Mouse (Mus musculus): ENCODE measurements around the gene Atp4b. TPM values are rescaled to one million over a fixed set of nuclear protein-coding genes. Genes with fewer than 3 reads are reported as not detected.

Gene Atp4b
- not detected for polyA plus RNA-seq (2017; shearing (Covaris generic))

DNA sequence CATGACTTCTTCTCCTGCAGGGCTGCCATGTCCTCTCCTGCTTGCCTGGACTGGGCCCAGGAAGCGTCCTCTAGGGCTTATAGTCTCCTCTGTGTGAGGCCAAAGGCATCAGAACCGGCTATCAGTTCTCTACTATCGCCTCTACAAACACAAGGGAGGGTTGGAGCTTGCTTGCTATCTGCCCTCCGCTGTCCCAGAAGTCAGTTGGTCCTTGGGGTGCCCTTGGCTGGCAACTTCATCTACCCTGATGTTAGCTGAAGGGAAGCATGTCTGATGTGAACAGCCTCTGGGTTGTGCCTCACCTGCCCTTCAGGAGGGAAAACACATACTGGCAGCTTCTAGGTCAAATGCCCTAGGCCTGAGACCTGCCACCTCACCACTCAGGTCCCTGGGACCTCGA lies at the start of gene Atp4b:
Gene Atp4b (minus strand): TSS at position 101 of the 400 bp plus-strand sequence.
- no peak for ATAC-seq

DNA sequence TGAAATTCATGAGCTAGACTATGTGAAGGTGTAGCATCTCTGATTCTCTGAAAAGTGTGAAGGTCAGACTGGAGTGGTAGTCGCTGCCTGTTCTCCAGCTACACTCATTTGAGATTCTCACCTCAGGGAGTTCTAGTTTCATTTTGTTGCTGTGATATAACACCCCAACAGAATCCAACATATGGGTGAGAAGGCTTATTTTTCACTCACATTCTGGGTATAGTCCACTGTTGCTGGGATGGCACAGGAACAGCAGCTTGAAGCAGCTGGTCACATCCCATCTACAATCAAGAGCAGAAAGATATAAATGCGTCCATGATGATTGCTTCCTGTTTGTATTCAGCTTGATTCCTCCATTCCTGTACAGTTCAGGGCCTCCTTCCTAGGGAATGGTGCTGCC lies 45.5 kb upstream of the Atp4b start:
- no peak for ATAC-seq

DNA sequence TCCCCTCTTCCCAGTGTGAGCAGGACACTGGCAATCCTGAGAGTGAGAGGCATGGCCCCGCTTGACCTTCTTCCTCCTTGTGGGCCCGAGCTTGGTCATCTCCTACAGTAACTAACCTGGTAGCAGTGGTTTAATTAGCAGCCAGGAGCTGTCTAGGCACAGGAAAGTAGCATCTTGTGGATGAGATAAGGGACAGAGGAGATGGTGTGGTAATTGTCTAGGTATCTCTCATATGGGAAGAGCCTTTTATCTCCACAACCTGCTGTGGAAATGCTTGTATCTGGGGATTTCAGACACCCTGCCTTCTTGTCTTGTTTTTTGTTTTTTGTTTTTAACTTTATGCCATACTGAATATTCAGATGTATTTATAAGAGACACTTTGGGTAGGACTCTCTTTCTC lies 40.9 kb upstream of the Atp4b start:
- no peak for ATAC-seq

DNA sequence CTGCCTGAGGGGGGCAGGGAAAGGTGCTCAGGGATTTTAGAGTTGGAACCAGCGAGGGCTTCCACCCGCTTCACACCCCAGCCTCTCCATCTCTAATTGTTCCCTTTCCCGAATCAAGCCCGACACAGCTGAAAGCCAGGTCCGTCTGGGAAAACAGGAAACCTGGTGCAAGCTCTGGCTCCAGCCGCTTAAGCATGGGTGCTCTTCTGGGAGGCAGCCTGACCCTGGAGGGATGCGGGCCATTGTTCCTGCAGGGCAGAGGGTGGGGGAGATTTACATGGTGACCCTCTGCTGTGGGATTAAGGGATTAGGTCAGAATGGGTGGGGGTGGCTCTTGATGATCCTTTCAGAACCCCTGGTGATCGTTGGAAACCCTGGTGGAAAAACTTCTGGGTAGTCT lies 39.4 kb upstream of the Atp4b start:
- ATAC-seq, result no peak

DNA sequence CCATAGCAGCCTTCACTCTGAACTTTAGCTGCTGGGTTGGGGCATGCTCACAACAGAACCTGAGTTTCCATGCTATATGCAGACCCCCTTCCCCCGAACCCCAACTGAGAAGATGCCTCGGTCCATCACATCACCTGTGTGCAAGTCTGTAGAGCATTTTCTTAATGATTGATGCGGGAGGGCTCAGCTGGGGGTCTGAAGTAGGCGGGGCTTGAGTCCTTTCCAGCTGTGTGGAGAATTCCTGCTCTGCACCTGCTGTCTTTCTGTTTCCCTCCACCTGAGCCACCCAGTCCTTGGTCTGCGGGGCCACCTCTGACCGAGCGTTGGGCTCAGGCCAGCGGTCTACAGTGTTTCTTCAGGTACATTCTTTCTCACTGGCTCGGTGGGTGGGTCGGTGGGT lies 38.3 kb upstream of the Atp4b start, which contains the start of gene Tmem255b:
Gene Tmem255b (plus strand): TSS at position 301 of the 400 bp plus-strand sequence.
- ATAC-seq, result no peak

DNA sequence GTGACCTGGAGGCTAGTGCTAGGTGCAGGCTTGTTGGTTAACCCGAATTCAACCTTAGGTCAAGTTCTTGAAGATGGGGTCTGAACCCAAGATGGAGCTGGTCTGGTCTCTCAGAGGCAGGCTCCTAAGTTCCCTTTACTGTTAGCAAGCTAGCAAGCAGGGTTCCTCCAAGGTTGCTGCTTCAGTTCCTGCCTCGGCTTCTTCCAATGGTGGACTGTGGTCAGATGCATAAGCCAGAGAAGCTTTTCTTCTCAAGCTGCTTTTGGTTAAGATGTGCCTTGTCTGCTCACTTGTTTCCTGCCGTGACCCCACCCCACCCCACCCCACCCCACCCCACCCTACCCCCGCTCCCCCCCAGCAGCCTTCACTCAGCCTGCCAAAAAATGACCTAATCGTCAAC lies 36.5 kb upstream of the Atp4b start:
- no peak for ATAC-seq

DNA sequence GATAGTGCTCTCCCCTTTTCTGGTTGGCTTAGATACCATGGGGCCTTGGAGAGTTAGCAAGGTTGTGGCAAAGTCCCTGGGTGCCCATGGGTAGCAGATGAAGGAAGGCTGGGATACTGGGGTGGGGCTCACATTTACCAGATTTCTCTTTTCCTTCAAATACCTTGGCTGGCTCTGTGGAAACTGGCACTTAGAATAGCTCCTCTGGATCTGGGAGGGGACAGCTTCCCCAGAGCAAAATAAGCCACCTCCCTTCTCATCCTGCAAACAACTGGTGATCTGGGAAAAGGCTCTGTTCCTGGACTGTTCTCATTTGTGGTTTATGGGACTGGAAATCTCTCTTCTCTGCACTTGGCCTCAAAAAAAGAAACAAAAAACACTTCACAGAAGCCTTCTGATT lies 34.2 kb upstream of the Atp4b start:
- no peak for ATAC-seq

DNA sequence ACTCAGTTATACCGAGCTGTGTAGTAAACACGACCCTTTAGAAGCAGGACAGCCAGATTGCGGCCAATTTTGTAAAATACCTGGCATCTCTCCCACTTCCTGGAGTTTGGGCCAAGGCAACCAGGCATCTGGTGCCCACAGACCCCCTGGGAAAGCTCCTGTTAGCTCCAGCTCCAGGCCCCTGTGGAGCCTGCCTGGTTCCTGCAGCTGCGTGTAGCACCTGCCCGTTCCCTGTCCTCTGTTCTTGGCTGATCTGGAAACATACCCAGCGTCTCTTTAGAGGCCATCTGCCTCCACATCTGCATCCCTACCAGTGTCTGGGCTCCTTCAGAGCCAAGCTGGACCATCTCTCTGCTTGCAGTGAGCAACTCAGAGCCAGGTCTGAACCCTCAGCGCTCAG lies 33.8 kb upstream of the Atp4b start:
- ATAC-seq, result no peak

DNA sequence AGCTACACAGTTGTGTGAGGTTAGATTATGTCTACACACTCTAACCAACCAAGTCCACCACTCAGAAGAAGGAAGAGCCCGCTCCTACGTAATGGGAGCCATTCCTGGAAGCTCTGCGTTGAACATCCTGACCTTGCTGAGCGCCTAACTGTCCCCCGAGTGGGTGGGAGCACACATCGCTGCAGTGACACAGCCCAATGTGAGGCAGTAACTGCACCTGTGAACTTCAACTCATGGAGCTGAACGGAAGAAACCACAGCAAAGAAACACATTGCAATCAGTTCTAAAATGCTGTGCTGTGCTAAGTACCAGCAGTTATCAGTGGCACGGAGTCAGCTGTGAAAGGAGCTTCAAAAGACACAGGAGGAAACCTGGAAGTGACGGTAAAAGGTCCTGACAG lies 31.5 kb upstream of the Atp4b start:
- ATAC-seq, result no peak

DNA sequence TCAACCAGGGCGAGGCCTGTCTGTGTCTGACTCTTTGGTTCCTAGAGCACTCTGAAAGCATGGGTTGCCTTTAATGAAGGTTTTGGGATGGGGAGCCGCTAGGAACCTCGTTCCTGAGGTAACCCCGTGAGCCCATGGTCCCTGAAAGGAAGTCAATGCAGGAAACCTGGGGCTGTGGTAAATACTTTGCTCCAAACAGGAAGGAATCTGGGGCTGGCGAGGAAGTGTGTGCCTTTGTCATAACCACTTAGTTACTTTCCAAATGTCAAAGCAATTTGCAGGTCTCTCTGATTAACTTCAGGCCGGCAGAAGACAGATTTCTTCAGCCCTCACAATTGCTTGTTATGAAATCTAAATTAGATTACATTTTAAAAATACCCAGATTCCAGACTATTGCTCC lies 30.7 kb upstream of the Atp4b start:
- ATAC-seq, result no peak

DNA sequence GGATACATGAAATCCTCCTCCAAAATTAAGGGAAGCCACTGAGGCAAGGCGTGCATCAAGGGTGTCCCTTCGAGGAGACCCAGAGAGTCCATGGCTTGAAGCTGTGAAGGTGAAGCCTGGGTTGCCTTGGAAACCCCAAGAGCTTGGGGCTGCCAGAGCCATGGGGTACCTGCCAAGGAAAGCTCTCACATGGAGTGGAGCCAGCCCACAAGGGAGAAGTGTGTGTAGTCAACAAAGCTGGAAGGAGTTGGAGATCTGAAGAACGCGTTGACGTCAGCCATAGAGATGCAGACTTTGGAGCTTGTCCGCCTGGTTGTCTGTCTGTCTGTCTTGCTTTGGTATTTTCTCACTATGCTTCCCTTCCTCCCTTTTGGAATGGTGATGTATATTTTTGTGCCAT lies 24.3 kb upstream of the Atp4b start:
- ATAC-seq, result no peak

DNA sequence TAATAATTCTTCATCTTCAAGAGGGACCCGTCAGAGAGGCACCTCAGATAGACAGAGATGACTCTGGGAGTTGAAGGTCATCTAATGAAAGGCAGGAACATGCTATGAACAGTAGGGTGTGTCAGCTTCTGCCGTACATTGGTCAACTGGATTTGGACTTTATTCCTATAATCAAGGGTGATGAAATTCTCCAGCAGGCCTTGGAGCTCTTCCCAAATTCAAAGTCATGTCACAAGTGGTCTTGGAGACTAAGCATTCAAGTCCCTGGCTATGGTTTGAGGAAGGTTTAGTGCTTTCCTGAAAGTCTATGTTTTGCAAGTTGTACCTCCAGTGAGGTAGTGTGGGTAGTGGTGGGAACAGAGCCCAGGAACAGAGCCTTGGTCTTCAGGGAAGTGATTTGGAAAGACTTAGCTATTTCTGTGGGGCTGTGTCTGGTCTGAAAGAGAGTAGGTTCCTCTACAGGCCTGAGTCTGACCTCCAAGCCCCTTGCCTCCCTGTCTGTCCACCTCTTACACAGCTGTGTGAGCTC lies 22.6 kb upstream of the Atp4b start:
- ATAC-seq, result no peak

DNA sequence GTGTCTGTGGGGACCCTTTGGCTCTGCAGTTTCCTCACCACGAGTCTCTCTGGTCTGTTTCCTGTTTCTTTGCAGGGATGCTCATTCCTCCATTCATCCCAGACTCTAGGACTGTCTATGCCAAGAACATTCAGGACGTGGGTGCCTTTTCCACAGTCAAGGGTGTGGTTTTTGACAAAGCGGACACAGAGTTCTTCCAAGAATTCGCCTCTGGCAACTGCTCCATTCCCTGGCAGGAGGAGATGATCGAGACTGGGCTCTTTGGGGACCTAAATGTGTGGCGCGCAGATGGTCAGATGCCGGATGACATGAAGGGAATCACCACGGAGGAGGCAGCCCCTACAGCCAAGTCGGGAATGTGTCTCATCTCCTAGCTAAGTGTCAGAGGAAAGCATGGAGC lies 19.3 kb upstream of the Atp4b start:
- no peak for ATAC-seq

DNA sequence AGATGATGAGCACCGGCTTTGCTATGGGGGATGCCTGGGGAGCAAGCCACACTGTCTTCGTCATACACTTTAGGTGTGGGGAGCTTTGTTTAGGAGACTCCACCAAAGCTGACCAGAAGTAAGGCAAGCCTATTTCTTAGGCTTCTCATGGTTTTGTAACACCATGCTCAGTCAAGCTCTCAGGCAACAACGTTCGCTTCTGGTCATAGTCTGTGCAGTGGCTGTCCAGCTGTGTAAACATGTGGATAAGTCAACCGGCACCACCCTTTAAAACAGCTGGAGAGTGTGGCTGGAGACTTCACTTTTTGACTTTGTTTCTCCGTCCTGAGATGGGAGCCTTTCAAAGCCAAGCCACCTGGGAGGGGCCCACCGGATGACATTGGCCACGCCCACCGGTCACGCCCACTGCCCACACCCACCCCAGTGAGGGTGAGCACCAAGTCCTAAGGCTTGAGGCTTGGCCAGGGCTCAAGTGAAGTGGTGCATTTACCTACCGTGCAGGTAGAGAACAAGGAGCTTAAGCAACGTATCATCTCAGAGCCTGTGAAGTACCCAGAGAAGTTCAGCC lies 17.3 kb upstream of the Atp4b start:
- ATAC-seq, result no peak

DNA sequence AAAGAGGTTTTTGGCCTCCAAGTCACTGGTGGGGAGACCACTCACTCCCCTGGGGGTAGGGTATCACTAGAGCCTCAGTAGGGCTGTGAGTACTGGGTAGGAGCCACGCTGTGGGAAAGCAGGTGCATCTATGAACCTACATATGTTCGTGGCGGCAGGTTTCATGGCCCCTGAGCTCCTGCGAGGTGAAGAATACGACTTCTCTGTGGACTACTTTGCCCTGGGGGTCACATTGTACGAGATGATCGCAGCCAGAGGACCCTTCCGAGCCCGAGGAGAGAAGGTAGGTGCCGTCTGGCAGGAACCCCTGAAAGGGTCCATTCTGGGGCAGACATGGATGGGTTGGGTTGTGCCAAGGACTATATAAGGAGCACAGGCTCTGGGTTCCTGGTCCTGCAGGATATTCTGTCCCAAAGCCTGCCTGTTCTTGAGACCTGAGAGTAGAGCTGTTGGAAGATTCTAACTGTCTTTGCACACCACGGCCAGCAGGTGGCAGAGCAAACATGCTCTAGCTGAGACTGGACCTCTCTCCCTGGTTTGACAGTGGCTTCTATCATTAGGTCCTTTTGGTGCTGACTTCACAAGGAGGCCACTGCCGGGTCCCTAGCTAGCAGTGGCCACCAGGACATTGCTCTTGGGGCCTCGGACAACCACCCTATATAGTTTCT lies 16.4 kb upstream of the Atp4b start:
- ATAC-seq, result peak; percentile 47

DNA sequence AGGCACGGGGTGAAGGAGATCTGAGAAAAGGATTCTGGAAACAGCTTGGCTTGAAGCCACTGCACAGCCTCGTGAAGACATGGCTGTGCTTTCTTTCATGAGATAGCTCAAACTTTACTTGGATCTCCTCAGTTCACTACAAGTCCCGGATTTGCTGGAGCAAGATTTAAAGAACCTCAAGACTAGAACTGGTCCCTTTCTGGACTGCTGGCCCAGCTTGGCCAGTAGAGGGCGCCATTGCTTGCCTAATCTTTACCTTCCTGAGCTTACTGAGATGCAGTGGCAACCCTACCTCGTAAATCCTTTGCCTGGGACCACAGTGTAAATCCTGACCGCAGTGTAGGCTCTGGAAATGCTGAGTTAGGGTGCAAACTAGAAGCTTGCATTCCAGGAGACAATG lies 15.0 kb upstream of the Atp4b start:
- peak; percentile 43 for ATAC-seq

DNA sequence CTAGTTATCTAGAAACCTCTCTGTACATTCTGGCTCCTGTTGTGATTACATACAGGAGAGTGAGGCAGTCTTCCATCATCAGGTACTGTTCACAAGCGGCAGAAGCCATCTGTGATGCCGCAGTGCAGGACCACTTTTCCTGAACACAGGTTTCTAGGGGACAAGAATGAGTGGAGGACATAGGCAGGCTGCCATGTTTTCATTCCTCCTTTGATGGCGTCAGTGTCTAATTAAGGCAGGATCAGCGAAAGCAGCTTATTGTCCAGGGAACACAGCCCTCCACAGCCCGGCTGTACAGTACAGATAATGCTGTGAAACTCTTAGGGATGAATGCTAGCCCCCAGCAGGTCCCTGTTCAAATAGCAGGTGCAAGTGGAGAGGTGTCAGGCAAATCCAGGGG lies 9.4 kb upstream of the Atp4b start:
- no peak for ATAC-seq

DNA sequence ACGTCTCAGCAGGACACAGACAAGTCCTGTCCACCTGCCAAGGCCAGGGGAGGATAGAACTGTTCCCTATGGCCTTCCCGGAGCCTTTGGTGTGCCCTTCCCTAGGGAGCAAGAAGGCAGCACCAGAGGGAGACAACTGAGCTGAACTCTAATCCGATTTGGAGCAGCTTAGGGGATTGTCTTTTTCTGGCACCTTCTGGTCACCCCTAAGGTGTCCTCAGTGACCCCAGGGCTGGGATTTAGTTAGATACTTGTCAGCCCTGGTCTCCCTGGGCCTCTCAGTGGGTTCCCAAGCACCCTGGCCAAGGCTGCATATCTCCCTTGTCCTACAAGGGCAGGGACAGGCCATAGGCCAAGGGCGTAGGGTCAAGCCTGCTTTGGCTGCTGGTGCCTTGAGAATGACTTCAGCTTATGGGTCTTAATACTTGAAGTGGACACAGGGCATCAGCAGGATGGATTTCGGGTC lies 8.1 kb upstream of the Atp4b start, which contains the start of gene Grk1:
Gene Grk1 (plus strand): TSS at position 416 of the 466 bp plus-strand sequence.
- no peak for ATAC-seq

DNA sequence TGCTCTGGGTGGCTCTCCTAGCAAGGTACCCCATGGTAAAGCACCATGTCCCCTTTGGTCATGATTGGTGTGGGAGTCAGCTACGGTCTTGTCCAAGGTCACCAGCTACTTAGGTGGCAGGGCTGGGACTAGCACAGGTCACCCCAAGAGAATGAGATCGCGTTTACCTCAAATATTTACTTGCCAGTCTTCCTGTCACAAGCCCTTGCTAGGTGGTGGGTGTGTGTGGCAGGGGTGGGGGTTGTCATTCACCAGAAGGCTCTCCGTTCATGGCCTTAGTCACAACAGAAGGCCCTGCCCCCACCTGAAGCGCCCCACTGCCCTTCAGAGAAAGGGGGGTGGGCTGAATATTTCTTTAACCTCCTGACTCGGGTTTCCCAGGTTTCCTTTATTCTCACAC lies 6.9 kb upstream of the Atp4b start:
- ATAC-seq, result no peak

DNA sequence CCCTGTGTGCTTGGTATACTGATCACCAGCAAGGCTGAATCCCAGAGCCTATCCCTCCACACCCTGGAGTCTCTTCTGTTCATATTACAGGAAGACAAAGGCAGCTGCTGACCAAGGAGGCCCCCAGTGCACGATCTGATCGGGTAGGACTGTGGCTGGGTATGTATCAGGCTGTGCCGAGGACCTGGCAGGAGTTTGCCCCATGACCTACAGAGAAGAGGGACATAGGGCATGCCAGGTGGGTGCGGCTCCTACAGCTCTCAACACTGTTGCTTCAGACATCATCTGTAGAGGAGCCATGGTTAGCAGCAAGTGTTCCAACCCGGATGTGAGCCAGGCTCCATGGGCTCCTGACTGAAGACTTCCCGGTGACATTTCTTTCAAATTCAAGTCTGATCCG lies 2.8 kb downstream of the Atp4b start:
- no peak for ATAC-seq

DNA sequence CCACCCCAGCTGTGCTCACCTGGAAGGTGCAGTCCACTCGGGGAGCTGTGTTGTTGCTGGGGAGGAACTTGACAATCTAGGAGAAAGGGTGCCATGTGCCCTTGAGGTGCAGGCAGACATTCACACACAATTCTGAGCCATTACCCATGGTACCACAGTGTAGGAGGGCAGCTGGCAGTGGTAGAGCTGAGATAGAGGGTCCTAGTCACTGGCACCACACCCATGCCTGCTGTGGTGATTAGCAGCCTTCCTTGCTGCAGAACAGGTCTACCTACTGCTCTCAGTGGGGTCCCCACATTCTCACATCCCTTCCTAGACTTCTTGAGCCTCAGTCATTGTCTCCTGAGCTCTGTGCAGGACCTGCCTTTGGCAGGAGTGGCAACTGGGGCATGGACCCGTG lies 7.9 kb downstream of the Atp4b start:
- no peak for ATAC-seq

DNA sequence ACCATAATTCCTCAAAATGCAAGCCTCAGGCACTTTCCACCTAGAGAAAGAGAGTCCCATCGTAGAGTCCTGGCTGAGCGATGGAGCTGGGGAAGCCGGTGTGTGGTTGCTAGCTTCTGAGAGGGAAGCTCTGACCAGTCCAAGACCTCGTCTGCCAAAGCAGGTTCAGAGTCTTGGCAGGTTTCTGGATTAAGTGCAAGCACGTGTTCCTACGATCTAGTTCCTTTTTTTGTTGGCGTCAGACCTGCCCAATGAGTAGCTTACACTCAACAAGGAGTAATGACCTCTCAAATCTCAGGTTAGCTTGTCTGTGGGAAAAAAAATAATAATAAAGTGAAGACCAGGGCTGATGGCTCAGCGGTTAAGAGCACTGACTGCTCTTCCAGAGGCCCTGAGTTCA lies 8.9 kb downstream of the Atp4b start:
- ATAC-seq, result no peak

DNA sequence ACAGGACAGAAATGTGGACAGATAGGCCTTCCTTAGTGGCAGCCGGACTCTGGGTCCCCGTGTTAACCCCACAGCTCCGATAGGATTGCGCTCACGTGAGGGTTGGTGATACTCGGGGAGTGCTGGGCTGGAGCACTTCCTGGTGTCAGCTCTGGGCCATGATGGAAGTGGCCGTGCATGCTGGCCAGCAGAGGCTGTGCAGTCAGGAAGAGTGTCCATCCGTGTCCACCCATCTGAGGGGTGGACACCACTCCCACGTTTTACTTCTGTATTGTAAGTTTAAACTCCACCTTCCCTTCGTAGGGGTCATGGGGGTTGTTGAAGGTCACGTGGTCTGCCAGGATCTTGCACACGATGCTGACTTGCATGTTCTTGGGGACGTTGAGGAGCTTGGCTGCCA lies 10.3 kb downstream of the Atp4b start:
- ATAC-seq, result no peak

DNA sequence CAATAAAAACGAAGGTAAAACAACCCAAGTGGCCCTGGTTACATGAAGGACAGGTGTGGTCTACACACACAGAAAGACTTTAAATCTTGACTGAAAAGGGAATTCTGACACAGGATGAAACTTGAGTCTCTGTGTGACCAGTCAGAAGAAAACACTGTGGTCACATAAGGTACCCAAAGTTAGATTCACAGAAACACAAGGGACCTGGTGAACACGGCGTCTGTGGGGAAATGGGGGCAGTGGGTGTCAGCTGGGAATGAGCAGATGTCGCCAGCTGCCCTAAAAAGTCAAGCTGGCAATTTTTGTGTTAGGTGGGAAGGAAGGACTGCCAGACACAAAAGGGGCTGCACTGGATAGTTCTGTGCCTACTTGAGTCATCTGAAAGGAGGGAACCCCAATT lies 13.6 kb downstream of the Atp4b start:
- ATAC-seq, result no peak

DNA sequence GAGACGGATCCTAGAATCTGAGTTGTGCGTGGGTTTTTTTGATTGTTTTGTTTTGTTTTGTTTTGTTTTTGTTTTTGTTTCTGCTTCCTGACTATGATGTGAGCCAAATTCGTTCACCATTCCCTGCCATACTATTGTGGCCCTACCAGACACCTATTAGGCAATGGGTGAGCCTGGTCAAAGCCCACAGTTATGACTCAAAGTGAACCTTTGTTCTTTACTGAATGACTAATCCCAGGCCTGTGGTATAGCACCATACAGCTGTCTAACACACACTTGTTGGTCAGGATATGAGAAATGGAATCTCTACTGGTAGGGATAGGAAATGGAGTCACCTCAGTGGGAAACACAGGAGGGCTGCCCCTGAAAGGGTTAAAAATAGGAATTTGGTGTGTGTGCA lies 14.1 kb downstream of the Atp4b start:
- ATAC-seq, result no peak
